Mouse (Mus musculus) 3T3-L1 (cell line): ENCODE data around the gene Sf3a2.
A peak's percentile ranks its signal among the peaks of the same experiment; 100 is the strongest.
"Not testable (repeated sequence)": the region's sequence is repeated elsewhere in the genome, so short reads cannot be mapped to it uniquely, and the experiment has no call there.

Source experiments
- DNase-seq: peaks from one replicate; pipeline ENCODE4 v3.0.0-alpha.2; 2015; ENCODE audit warnings: low read depth, low spot score

The Sf3a2 gene

GRCm38 (mm10) chr10:80804340-80804739, 6.3 kb downstream of the Sf3a2 start:
- DNase-seq = no peak

GRCm38 (mm10) chr10:80804916-80805315, 6.9 kb downstream of the Sf3a2 start, which contains the start of gene Amh:
Amh (plus strand) TSS chr10:80805243.
- no peak for DNase-seq

GRCm38 (mm10) chr10:80805322-80805721, 7.3 kb downstream of the Sf3a2 start:
- DNase-seq = no peak

DNA sequence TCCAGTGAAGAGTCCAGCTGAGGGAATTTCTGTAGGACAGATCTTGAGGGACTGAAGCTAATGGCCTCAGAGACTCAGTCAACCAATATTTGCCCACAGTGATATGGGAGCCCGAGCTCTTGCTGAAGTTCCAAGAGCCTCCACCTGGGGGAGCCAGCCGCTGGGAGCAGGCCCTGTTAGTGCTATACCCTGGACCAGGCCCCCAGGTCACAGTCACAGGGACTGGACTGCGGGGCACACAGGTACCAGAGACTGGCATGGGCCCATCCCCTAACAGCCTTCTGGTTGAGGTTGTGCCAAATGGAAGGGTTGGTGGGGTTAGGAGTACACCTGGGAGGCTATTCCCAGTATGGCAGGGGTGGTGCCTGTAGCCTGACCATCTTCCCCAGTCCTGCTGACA, 7.9 kb downstream of the Sf3a2 start:
- peak; percentile 58 for DNase-seq

GRCm38 (mm10) chr10:80806341-80807056, 8.5 kb downstream of the Sf3a2 start:
- no peak for DNase-seq

GRCm38 (mm10) chr10:80807057-80807627, 9.1 kb downstream of the Sf3a2 start:
- no peak for DNase-seq

GRCm38 (mm10) chr10:80808099-80808984, 10.3 kb downstream of the Sf3a2 start:
- no peak for DNase-seq

DNA sequence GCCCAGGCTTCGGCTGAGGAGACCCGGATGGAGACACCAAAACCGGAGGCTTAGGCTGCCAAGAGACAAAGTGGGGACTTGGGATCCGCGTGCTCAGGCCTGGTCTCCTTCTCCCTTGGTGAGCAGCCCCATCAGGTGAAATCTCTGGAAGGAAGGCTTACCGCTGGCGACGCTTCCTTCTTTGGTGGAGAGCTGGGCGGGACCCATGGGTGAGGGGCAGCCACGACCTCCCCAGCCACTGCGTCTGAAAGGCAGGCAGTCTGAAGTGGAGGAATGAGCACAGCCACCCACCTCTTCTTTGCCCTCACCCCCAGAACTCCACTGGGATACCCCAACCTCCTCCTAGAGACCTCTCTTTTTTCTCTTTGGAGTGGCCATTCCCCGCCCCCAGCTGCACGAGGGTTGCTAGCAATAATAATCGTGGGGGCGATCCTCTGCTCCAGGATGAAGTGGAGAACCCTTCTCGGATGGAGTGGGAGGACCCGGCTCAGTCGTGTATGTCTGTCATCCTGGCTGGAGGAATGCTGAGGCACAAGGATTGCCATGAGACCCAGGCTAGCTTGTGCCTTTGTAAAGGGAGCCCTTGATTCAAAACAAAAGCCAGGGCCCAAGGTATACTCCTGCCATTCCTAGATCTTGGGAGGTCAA, 11.1 kb downstream of the Sf3a2 start:
- no peak for DNase-seq

GRCm38 (mm10) chr10:80810084-80810483, 12.1 kb downstream of the Sf3a2 start:
- DNase-seq = no peak

DNA sequence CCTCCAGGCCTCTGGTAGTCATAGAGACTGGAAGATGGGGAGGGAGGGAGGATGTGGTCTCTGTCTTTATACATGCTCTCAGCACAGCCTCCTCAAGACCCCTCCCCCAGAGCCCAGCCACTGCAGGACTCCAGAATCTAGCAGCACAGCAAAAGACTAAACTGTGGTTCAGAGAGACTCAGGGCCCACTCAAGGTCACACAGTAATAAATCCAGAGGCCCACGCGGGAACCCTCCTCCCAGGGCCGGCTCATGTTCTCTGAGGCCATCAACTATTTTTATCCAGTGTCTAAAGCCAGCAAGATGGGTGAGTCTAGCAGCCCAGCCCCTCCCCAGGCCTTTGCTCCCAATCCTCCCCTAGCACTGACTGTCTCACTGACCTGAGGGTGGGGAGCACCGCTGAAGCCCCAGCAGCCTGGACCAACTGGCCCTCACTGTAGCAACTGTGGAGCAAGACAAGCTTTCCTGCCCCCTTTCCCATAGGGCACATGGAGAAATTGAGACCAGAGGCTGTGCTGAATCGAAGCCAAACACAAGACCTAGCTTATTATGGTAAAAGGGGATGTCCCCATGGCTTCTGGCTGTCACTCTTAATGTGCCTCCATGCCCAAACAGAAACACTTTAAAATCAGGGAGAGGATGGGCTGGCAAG, 14.5 kb downstream of the Sf3a2 start:
- DNase-seq = no peak

DNA sequence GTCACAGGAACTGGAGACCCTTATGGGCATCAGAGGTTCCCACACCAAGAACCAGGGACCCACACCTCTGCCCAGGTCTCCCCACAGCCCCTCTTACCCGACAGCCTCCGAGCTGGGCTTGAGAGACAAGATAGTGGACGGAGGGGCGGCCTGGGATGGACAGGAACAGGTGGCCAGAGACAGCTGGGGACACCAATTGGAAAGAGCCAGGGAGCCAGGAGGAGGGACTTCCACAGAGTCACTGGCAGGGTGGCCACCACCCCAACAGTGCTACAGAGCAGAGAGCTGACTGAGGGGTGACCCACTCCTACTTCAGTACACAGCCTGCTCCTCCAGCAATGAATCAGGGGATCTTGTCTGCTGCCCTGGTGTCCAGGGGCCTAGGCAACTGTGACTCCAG, 15.4 kb downstream of the Sf3a2 start, which contains the start of gene Jsrp1:
TSS of gene Jsrp1 (minus strand) at position 133 of the 400 bp plus-strand sequence.
- no peak for DNase-seq

- DNase-seq = no peak
Observed at GRCm38 (mm10) chr10:80814800-80815199, 16.8 kb downstream of the Sf3a2 start.

GRCm38 (mm10) chr10:80816303-80816702, 18.3 kb downstream of the Sf3a2 start:
- DNase-seq = not testable (repeated sequence)

GRCm38 (mm10) chr10:80817164-80817563, 19.2 kb downstream of the Sf3a2 start:
- DNase-seq = no peak

DNA sequence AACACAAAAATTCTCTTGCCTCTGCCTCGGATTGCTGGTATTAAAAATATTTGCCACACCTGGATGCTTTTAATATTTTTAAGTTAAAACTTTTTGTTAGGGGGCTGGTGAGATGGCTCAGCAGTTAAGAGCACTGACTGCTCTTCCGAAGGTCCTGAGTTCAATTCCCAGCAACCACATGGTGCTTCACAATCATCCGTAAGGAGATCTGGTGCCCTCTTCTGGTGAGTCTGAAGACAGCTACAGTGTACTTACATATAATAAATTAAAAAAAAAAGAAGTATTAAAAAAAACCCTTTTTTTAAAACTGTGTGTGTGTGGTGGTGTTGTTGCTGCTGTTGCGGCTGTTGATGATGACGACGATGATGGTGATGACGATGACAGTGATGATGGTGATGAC, 20.0 kb downstream of the Sf3a2 start:
- DNase-seq = peak; percentile 62

DNA sequence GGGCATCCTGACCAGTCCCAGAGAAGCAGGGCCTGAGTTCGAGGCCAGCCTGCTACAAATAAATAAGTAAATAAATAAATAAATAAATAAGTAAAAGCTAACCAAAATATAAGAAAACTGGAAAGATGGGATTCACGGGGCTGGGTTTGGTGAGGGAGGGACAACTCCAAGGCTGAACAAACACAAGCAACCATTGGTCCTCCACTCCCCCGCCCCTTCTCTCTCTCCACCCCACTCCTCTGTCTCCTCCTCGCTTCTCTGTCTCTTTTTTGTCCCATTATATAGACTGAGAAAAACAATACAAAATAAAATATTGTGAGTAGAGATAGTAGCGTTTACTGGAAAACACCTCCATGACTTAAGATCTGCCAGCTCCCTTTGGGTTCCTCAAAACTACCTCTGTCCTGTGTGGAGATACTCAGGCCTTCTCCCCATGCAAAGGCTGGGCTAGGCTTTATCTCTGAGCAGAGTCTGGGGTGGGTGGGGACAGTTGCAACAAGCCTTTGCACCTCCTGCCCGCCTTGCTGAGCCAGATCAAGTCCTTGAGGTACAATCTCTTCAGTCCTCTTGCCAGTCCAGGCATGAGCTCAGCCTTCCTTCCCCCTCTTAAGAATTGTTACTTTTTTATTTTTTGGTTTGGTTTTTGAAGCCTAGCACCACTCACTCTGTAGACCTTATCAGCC, 20.7 kb downstream of the Sf3a2 start:
- DNase-seq = no peak

DNA sequence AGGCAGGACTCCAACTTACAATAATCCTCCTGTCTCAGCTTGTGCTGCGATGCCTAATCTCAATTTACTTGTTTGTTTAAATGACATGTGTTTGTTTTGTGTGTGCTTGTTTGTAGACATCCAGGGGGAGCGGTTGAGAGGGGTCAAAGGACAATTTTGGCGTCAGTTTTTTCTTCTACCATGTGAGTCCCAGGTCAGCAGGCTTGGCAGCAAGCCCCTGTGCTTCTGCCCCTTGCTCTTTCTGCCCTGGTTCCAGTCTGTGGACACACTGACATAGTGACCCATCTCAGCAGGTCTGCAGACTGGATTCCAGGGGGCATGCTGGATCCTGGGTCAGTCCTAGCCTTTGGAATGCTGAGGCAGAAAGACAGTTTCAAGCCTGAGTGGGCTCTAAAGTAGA, 21.4 kb downstream of the Sf3a2 start:
- DNase-seq = no peak

GRCm38 (mm10) chr10:80821991-80822390, 24.0 kb downstream of the Sf3a2 start:
- DNase-seq = peak; percentile 59

DNA sequence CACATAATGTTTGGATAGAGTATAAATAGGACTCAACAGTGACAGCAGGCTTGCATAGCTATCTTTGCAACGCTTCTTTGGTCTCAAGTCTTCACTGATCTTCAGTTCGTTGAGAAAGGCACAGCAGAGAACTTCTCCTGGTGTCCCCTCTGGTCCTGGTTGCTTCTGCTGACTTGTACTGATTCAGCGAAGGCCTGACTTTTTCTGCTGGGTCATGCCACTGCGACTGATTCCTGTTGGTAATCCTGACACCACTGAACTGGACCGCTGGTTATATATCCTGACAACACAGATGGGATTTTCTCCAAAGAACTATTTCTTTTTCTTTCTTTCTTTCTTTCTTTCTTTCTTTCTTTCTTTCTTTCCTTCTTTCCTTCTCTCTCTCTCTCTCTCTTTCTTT, 24.5 kb downstream of the Sf3a2 start:
- no peak for DNase-seq

GRCm38 (mm10) chr10:80823316-80823715, 25.3 kb downstream of the Sf3a2 start:
- DNase-seq = peak; percentile 50
